Mouse (Mus musculus): ENCODE results near the gene Ina. TPM values are rescaled to one million over a fixed set of nuclear protein-coding genes. Genes with fewer than 3 reads are reported as not detected.

Ina gene
- polyA plus RNA-seq (2015; fragmentation: Nextera tagmentation; extraction: Ambion mirVana) = 684 and 706 TPM in 2 replicates

DNA sequence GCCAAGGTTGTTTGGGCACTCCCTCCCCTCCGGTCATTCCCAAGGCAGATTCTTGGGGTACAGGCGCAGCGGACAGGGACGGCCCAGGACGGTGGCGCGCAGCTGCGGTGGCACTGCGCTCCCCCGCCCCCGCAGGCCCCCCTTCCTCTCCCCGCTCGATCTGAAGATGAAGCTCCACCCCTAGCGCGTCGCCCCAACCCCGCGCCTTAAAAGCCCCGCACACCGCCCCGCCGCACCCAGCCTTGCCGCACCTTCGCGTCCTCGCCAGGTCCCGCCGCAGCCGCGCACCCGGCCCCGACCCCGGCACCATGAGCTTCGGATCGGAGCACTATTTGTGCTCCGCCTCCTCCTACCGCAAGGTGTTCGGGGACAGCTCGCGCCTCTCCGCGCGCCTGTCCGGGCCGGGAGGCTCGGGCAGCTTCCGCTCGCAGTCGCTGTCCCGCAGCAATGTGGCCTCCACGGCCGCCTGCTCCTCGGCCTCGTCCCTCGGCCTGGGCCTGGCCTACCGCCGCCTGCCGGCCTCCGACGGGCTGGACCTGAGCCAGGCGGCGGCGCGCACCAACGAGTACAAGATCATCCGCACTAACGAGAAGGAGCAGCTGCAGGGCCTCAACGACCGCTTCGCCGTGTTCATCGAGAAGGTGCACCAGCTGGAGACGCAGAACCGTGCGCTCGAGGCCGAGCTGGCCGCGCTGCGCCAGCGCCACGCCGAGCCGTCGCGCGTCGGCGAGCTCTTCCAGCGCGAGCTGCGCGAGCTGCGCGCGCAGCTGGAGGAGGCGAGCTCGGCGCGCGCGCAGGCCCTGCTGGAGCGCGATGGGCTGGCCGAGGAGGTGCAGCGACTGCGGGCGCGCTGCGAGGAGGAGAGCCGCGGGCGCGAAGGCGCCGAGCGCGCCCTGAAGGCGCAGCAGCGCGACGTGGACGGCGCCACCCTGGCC is at the start of gene Ina, which contains the start of gene Nt5c2:
TSS of gene Ina (plus strand) at position 252 of the 935 bp plus-strand sequence.
TSS of gene Nt5c2 (minus strand) at position 707 of the 935 bp plus-strand sequence.
- Histone ChIP-seq H3K9me3 (no peaks in the 10 kb centered on the region), H3K4me1 (replicated peaks) (peaks cover 16% of the 10 kb centered on the region), H3K4me3 (peak within 1 kb of the TSS; percentile 91), H3K27me3 (peaks cover 29% of the 10 kb centered on the region), H3K4me2 (peak within 1 kb of the TSS; percentile 82), H3K9ac (peak within 1 kb of the TSS; percentile 98), H3K36me3 (0 out of 2 replicates have a peak, but pooled peaks cover under 1% of the 10 kb centered on the region), H3K27ac (peak within 1 kb of the TSS; percentile 98)
- WGBS = under 1% methylated on average over 115 of the region's 124 CpGs
- ATAC-seq (ENCODE audit: low FRiP score) = peak; percentile 90

DNA sequence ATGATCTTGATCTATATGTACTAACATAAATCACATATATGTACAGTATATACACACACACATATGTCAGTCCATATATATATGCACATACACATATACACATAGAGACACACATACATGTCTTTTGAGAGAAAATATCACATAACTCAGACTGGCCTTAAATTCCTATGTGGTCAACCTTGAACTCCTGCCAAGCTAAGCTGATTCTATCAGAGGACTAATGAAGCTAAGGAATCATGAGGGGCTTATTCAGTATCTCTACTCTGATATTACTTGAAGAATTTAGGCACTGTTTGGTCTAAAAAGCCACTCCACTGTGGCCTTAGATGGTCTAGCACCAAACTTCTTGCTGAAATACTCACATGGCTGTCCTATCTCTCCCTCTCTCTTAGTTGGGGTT is 49.0 kb upstream of the Ina start:
- Histone ChIP-seq H3K27ac (no peak overlapping the region), H3K36me3 (no peaks in the 10 kb centered on the region), H3K9ac (no peak overlapping the region), H3K4me2 (no peak overlapping the region), H3K27me3 (no peaks in the 10 kb centered on the region), H3K9me3 (no peaks in the 10 kb centered on the region), H3K4me1 (replicated peaks) (peaks cover 17% of the 10 kb centered on the region), H3K4me3 (no peak overlapping the region)
- no peak for ATAC-seq (ENCODE audit: low FRiP score)

DNA sequence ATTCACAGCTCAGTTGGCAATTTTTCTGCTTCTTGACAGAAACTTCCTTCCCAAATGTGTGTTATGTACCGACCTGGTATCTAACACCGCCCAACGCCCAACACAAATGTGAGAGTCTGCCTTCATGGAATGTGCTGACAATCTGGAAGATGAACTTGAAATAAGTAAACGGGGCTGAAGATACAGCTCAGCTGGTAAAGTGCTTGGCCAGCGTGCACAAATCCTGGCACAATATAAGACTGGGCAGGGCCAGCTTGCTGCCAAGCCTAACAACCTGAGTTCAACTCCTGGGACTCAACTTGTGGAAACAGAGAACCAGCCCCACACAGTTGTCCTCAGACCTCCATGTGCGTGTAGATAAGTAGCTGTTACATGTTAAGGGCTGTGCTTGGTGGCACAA is 48.2 kb upstream of the Ina start:
- ATAC-seq (ENCODE audit: low FRiP score) = no peak
- Histone ChIP-seq H3K9me3 (no peaks in the 10 kb centered on the region), H3K4me3 (no peak overlapping the region), H3K27ac (no peak overlapping the region), H3K9ac (no peak overlapping the region), H3K36me3 (no peaks in the 10 kb centered on the region), H3K27me3 (no peaks in the 10 kb centered on the region), H3K4me2 (no peak overlapping the region), H3K4me1 (replicated peaks) (peaks cover 19% of the 10 kb centered on the region)
- 96% methylated on average over 6 of the region's 6 CpGs for WGBS

DNA sequence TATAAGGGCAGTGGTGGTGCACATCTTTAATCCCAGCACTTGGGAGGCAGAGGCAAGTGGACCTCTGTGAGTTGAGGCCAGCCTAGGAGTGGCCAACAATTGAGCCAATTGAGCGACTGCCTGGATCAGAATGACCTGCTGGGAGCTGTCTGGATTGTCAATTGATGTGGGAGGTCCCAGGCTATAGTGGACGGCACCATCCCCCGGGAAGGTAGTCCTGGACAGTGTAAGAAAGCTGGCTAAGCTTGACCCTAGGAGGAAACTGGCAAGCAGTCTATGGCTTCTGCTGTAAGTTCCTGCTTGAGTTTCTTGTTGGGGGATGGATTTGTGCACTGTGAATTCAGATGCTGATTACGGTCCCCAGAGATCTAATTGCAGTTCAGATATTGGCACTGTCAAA is 46.6 kb upstream of the Ina start:
- no peak for ATAC-seq (ENCODE audit: low FRiP score)
- Histone ChIP-seq H3K4me2 (no peak overlapping the region), H3K36me3 (no peaks in the 10 kb centered on the region), H3K27me3 (no peaks in the 10 kb centered on the region), H3K9ac (no peak overlapping the region), H3K27ac (no peak overlapping the region), H3K9me3 (no peaks in the 10 kb centered on the region), H3K4me1 (replicated peaks) (peaks cover 28% of the 10 kb centered on the region), H3K4me3 (no peak overlapping the region)
- WGBS = 34% methylated on average over 4 of the region's 4 CpGs

DNA sequence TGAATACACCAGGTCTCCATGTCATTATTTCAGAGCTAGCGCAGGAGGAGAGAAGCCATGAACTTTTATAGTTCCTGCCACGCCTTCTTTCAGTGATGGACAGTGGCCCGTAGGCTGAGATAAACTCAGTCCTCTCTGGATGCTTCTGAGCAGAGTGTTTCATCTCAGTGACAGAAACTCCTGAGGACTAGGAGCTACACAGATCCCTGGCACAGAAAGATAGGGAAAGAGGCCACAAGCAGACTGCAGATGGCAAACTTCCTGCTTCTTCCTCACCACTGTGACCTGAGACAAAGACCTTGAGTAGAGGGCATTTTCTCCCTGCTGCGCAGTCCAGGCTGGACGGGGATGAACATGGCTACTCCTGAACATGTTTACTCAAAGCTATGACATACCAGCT is 45.7 kb upstream of the Ina start:
- peaks cover 28% of the 10 kb centered on the region for H3K4me1 ChIP-seq (replicated peaks)
- no peak overlapping the region for H3K9ac ChIP-seq
- no peak for ATAC-seq (ENCODE audit: low FRiP score)
- no peak overlapping the region for H3K4me2 ChIP-seq
- no peak overlapping the region for H3K27ac ChIP-seq
- H3K9me3 ChIP-seq = no peaks in the 10 kb centered on the region
- no peaks in the 10 kb centered on the region for H3K27me3 ChIP-seq
- WGBS = 94% methylated on average over 5 of the region's 5 CpGs
- no peaks in the 10 kb centered on the region for H3K36me3 ChIP-seq
- H3K4me3 ChIP-seq = no peak overlapping the region

DNA sequence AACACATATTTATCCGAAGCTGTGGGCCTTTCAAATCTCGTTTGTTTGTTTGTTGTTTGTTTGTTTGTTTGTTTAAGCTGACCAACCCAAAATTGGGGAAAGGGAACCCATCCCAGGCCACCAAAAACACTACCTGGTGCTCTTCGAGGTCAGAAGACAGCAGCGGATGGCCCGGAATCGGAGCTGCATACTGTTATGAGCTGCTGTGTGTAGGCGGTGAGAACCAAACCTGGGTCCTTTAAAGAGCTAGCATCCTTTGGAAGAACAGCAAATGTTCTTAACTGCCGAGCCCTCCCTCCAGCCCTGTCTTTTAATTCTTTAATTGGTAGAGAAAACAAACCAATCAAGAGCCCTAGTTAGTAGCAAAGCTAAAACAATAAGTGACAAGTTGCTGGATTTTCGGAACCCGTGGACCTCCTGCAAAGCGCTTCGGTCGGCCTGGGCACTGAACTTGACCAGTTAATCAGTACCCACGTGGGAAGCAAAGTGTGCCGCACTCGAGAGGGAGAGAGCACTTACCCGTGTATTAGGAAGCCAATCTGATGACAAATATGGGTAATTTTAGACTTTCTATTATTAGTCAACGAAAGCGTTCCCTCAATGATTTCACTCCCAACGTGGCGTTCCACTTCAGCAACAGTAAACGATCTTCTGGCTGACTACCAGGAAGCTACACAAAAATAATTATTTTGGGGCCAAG is 45.1 kb upstream of the Ina start:
- WGBS = 84% methylated on average over 22 of the region's 22 CpGs
- no peaks in the 10 kb centered on the region for H3K36me3 ChIP-seq
- ATAC-seq (ENCODE audit: low FRiP score) = no peak
- H3K4me1 ChIP-seq (replicated peaks) = peaks cover 28% of the 10 kb centered on the region
- no peak overlapping the region for H3K27ac ChIP-seq
- H3K27me3 ChIP-seq = no peaks in the 10 kb centered on the region
- no peak overlapping the region for H3K4me3 ChIP-seq
- H3K9me3 ChIP-seq = no peaks in the 10 kb centered on the region
- H3K4me2 ChIP-seq = no peak overlapping the region
- H3K9ac ChIP-seq = no peak overlapping the region

DNA sequence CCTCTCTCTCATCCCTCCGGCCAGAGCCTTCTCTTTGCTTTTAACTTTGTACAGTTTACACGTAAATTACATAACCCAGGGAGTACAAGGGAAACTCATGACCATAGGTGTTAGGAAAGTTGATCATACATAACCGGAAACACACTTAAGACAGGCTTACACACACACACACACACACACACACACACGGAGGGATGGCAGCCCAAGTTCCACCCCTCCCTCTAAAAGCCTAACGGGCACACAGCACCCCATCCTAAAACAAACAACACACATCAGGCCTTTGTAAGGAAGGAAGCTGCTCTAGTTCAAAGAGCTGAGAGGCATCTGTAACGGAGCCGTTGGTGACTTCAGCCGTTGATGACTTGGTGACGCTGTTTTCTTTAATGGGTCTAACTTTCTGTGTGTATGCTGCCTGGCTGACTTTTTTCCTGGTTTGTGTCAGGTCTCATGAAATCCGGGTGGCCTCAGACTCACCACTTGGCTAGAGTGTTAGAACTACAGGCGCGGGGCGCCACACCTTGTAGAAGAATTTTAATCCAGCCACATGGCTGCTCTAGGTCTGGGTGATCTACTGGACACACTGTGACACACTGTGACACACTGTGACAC is 44.3 kb upstream of the Ina start:
- Histone ChIP-seq H3K4me1 (replicated peaks) (peaks cover 28% of the 10 kb centered on the region), H3K9me3 (no peaks in the 10 kb centered on the region), H3K4me3 (no peak overlapping the region), H3K36me3 (no peaks in the 10 kb centered on the region), H3K9ac (no peak overlapping the region), H3K27ac (peak overlapping the region; percentile 94), H3K4me2 (no peak overlapping the region), H3K27me3 (no peaks in the 10 kb centered on the region)
- WGBS = 67% methylated on average over 13 of the region's 13 CpGs
- ATAC-seq (ENCODE audit: low FRiP score) = no peak

DNA sequence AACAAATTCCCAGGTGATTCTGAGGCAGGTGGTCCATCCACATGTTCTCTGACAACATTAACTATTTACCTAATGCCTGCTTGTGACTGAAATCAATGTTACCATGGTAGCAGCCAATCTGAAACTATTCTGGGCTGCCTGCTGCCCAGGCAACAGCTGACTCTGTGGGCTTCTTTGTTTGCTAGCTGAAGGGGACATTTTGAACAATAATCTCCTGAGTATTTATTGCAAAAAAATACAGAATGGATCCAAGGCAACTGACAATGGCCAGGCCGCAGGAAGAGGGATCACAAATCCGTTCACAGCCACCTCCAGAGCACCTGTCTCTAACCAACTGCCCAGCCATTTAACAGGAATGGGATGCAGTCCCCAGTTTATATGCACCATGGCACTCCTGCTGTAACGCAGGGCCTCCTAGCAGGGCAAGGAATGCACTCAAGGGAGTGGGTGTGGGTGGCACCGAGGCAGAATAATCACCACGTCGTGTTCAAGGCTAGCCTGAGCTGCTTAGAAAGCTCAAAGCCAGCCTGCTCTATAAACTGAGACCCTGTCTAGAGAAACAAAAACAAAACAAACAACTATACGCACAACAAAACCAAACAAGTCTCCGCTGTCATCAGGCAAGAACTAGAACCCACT is 43.3 kb upstream of the Ina start:
- Histone ChIP-seq H3K4me1 (replicated peaks) (peaks cover 28% of the 10 kb centered on the region), H3K27ac (peak overlapping the region; percentile 94), H3K36me3 (no peaks in the 10 kb centered on the region), H3K4me3 (no peak overlapping the region), H3K27me3 (no peaks in the 10 kb centered on the region), H3K4me2 (peak overlapping the region; percentile 15; the same call in 1 of the 2 replicates), H3K9ac (peak overlapping the region; percentile 49), H3K9me3 (no peaks in the 10 kb centered on the region)
- ATAC-seq (ENCODE audit: low FRiP score) = peak; percentile 72
- WGBS = 30% methylated on average over 8 of the region's 8 CpGs

DNA sequence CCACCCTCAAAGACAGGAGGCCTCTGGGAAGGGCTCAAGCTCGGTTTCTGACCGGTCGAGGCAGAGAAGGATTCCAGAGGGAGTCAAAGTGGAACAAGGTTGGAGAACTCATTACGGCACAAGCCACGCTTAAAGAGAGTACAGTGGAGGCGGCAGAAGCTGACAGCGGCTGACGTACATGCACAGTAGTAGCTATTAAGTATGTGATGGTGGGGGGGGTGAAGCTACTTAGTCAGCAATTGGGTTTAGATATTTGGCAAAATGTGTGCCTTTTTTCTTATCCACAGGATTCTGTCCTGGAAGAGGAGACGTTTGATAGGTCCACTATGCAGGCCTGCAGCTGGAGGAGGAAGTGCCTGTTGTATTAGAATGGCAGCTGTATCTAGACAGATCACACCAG is 42.8 kb upstream of the Ina start:
- no peak overlapping the region for H3K4me3 ChIP-seq
- peak overlapping the region; percentile 94 for H3K27ac ChIP-seq
- H3K9ac ChIP-seq = peak overlapping the region; percentile 49
- 37% methylated on average over 9 of the region's 9 CpGs for WGBS
- ATAC-seq (ENCODE audit: low FRiP score) = peak; percentile 41
- no peaks in the 10 kb centered on the region for H3K9me3 ChIP-seq
- no peaks in the 10 kb centered on the region for H3K27me3 ChIP-seq
- peak overlapping the region; percentile 15; the same call in 1 of the 2 replicates for H3K4me2 ChIP-seq
- no peaks in the 10 kb centered on the region for H3K36me3 ChIP-seq
- H3K4me1 ChIP-seq (replicated peaks) = peaks cover 28% of the 10 kb centered on the region

DNA sequence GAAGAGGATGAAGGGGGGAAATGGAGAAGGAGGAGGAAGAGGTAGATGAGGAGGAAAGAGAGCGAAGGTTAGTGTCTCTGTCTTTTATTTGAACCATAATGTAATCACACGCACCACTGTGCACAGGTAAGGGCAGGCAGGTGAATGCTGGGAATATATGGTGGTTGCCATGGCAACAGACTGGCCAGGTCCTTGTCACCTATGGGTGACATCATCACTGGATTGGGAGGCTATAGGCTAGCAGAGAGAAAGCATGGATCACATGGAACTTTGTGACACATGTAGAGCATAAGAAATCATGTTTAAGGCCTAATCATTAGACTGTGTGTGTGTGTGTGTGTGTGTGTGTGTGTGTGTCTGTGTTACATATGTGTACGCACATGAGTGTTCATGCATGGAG is 42.3 kb upstream of the Ina start:
- Histone ChIP-seq H3K9ac (no peak overlapping the region), H3K27ac (peak overlapping the region; percentile 94), H3K9me3 (no peaks in the 10 kb centered on the region), H3K4me3 (no peak overlapping the region), H3K4me2 (no peak overlapping the region), H3K36me3 (no peaks in the 10 kb centered on the region), H3K27me3 (no peaks in the 10 kb centered on the region), H3K4me1 (replicated peaks) (peaks cover 28% of the 10 kb centered on the region)
- 89% methylated on average over 3 of the region's 3 CpGs for WGBS
- peak; percentile 26; the same call in 1 of the 2 replicates for ATAC-seq (ENCODE audit: low FRiP score)

DNA sequence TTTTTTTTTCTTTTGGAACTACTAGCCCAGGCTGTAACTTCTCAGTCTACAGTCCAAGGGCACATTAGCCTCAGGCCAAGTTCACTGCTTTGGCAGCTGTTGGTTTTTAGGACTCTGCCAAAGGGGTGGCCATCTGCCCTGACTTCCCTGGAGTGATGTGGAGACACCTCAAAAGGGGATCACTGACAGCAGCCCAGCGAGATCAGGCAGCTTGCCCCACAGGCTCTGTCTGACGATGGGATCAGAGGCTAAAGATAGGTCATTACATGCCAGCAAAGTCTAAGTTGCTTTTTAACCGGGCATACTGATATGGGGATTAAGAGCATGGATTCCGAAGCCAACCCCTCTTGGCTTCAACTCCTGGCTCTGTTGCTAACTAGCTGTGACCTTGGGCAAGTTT is 38.9 kb upstream of the Ina start:
- 77% methylated on average over 4 of the region's 4 CpGs for WGBS
- Histone ChIP-seq H3K9me3 (no peaks in the 10 kb centered on the region), H3K4me1 (replicated peaks) (peaks cover 26% of the 10 kb centered on the region), H3K27me3 (no peaks in the 10 kb centered on the region), H3K4me2 (no peak overlapping the region), H3K27ac (no peak overlapping the region), H3K36me3 (no peaks in the 10 kb centered on the region), H3K9ac (no peak overlapping the region), H3K4me3 (no peak overlapping the region)
- ATAC-seq (ENCODE audit: low FRiP score) = no peak

DNA sequence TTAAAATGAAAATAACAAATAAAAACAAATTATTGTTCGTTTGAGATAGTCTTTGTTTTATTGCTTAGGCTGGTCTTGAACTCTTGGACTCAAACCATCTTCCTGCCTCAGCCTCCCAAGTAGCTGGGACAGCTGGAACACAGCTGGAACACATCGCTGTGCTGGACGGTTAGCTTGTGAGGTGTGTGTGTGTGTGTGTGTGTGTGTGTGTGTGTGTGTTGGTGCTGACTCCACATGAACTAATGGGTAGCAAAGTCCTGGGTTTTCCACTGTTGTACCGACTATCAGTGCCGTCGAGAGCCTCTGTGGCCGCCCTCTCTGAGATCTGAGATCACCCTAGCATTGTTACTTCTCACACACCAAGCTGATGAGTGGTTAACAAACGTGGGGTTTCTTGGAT is 38.5 kb upstream of the Ina start:
- Histone ChIP-seq H3K27me3 (no peaks in the 10 kb centered on the region), H3K4me1 (replicated peaks) (peaks cover 22% of the 10 kb centered on the region), H3K27ac (no peak overlapping the region), H3K4me3 (no peak overlapping the region), H3K9me3 (no peaks in the 10 kb centered on the region), H3K36me3 (no peaks in the 10 kb centered on the region), H3K9ac (no peak overlapping the region), H3K4me2 (no peak overlapping the region)
- ATAC-seq (ENCODE audit: low FRiP score) = no peak
- WGBS = 88% methylated on average over 8 of the region's 8 CpGs
